Comparison of ENCODE assay signal across 22 mouse cellular contexts in genomic region chr16:18430641-18431212, GRCm38 (mm10). TPM values are rescaled to one million over a fixed set of nuclear protein-coding genes. Genes with fewer than 3 reads are reported as not detected.
DNase-seq lines count a peak whose midpoint lies in the region; ATAC-seq and TF ChIP-seq lines count a peak whose summit lies in the region.
"Had no signal": no experiment of that assay in that cellular context is flagged by ENCODE, and none has a peak within 500 bp of the region (broad histone marks: within the 10 kb centered on the region; RNA-seq: fewer than 3 reads in every experiment).

No protein-coding gene starts in this region.

- TF ChIP-seq EP300 in liver, embryonic 14.5 days (IDR thresholded peaks at IDR 0.05; ENCODE audit: low read depth), result peak; percentile 55

- no peak overlapping the region for H3K4me2 ChIP-seq in limb, embryonic 11.5 days (ENCODE audit: low read depth, severe bottlenecking)
- peak overlapping the region; percentile 96 for H3K4me2 ChIP-seq in liver, embryonic 14.5 days (ENCODE audit: low read depth)
- H3K4me2 ChIP-seq: kidney, embryonic 15.5 days; limb, embryonic 15.5 days had no signal

- 53% methylated on average over 8 of the region's 8 CpGs for WGBS in limb, embryonic 11.5 days
- WGBS in limb, embryonic 10.5 days, result 63% methylated on average over 8 of the region's 8 CpGs
- 25% methylated on average over 8 of the region's 8 CpGs for WGBS in liver, embryonic 14.5 days (ENCODE audit: insufficient replicate concordance)
- WGBS in forebrain, embryonic 10.5 days, result 81% methylated on average over 8 of the region's 8 CpGs

- peaks cover 8% of the 10 kb centered on the region for H3K4me1 ChIP-seq in limb, embryonic 11.5 days (ENCODE audit: control insufficient read depth, insufficient read depth, low read length)
- H3K4me1 ChIP-seq in limb, embryonic 10.5 days, result peaks cover 26% of the 10 kb centered on the region
- peaks cover 22 to 29% of the 10 kb centered on the region in 2 experiments for H3K4me1 ChIP-seq in liver, embryonic 14.5 days (replicated peaks; ENCODE audit: control insufficient read depth in 2 of 2, insufficient read depth in 2 of 2, low read length in 1 of 2)
- peaks cover 17% of the 10 kb centered on the region for H3K4me1 ChIP-seq in forebrain, embryonic 10.5 days

- H3K36me3 ChIP-seq in limb, embryonic 11.5 days (ENCODE audit: control insufficient read depth, insufficient read depth, low read length), result peaks cover 2% of the 10 kb centered on the region; the same call in 1 of the 2 replicates
- peaks cover 22% of the 10 kb centered on the region for H3K36me3 ChIP-seq in limb, embryonic 10.5 days
- peaks cover 37% of the 10 kb centered on the region for H3K36me3 ChIP-seq in liver, embryonic 14.5 days (replicated peaks; ENCODE audit: control insufficient read depth, insufficient read depth, low read depth)
- peaks cover 23% of the 10 kb centered on the region for H3K36me3 ChIP-seq in forebrain, embryonic 10.5 days (replicated peaks)
- H3K36me3 ChIP-seq: limb, embryonic 15.5 days had no signal

- TF ChIP-seq CTCF in liver, embryonic 14.5 days (IDR thresholded peaks at IDR 0.05; ENCODE audit: low read depth), result 0 out of 2 replicates have a peak, but pooled peaks have one; percentile 23

- H3K9me3 ChIP-seq in limb, embryonic 11.5 days (ENCODE audit: control insufficient read depth, low read length), result no peaks in the 10 kb centered on the region
- H3K9me3 ChIP-seq in limb, embryonic 10.5 days (replicated peaks), result no peaks in the 10 kb centered on the region
- no peaks in the 10 kb centered on the region for H3K9me3 ChIP-seq in liver, embryonic 14.5 days (ENCODE audit: control insufficient read depth, low read length)
- H3K9me3 ChIP-seq in forebrain, embryonic 10.5 days, result no peaks in the 10 kb centered on the region
- H3K9me3 ChIP-seq: kidney, embryonic 15.5 days; limb, embryonic 15.5 days had no signal

- H3K9ac ChIP-seq in limb, embryonic 11.5 days (ENCODE audit: low read length), result no peak overlapping the region
- peak overlapping the region; percentile 91 for H3K9ac ChIP-seq in liver, embryonic 14.5 days (replicated peaks)
- H3K9ac ChIP-seq: kidney, embryonic 15.5 days; limb, embryonic 15.5 days had no signal

- peak; percentile 25 for DNase-seq in embryo, embryonic 11 days
- no peak for DNase-seq in embryo, embryonic 9.5 days (ENCODE audit: extremely low spot score)
- DNase-seq in limb, embryonic 11.5 days (ENCODE audit: low spot score), result peak; percentile 38
- no peak for DNase-seq in limb, embryonic 10.5 days (ENCODE audit: low spot score)
- peak in 2 of 3 experiments; percentile 36 to 63 for DNase-seq in liver, embryonic 14.5 days (ENCODE audit: low read depth in 3 of 3, low spot score in 3 of 3)
- no peak for DNase-seq in left cerebral cortex, adult 8-10 months (ENCODE audit: low spot score in 2 of 2)
- DNase-seq in gastrocnemius, postnatal 25 days, result no peak
- no peak for DNase-seq in forebrain, embryonic 10.5 days (ENCODE audit: extremely low spot score, low spot score)
- DNase-seq: adrenal gland, postnatal 25 days; cerebellum, postnatal 10 days; gastrocnemius, postnatal 36 days; lung, postnatal 10 days; right cerebral cortex, postnatal 14 days; spleen, adult 18-20 months; thymus, adult 18-20 months had no signal

- no peak for ATAC-seq in limb, embryonic 11.5 days (ENCODE audit: insufficient number of reproducible peaks, low FRiP score, low TSS enrichment, low read depth)
- ATAC-seq in liver, embryonic 14.5 days (ENCODE audit: insufficient read depth), result no peak
- ATAC-seq: CD4-positive, CD25-positive, alpha-beta regulatory T cell, adult 4 months; forebrain, embryonic 16.5 days; hindbrain, embryonic 16.5 days; intestine, embryonic 16.5 days; midbrain, embryonic 16.5 days had no signal

- no peak overlapping the region for H3K27ac ChIP-seq in limb, embryonic 11.5 days (replicated peaks; ENCODE audit: low read depth, low read length)
- no peak overlapping the region for H3K27ac ChIP-seq in limb, embryonic 10.5 days
- peak overlapping the region; percentile 98 for H3K27ac ChIP-seq in liver, embryonic 14.5 days
- no peak overlapping the region for H3K27ac ChIP-seq in forebrain, embryonic 10.5 days
- H3K27ac ChIP-seq: kidney, embryonic 15.5 days; limb, embryonic 15.5 days had no signal

- no peaks in the 10 kb centered on the region for H3K27me3 ChIP-seq in limb, embryonic 11.5 days (ENCODE audit: control insufficient read depth, insufficient read depth, low read length)
- no peaks in the 10 kb centered on the region for H3K27me3 ChIP-seq in limb, embryonic 10.5 days (ENCODE audit: low read depth, poor library complexity, severe bottlenecking)
- H3K27me3 ChIP-seq in liver, embryonic 14.5 days (ENCODE audit: control insufficient read depth, insufficient read depth, low read length), result no peaks in the 10 kb centered on the region
- H3K27me3 ChIP-seq in forebrain, embryonic 10.5 days (ENCODE audit: poor library complexity, severe bottlenecking), result no peaks in the 10 kb centered on the region
- H3K27me3 ChIP-seq: kidney, embryonic 15.5 days; limb, embryonic 15.5 days had no signal

- no peak overlapping the region for H3K4me3 ChIP-seq in limb, embryonic 11.5 days (ENCODE audit: low read depth, low read length)
- H3K4me3 ChIP-seq in limb, embryonic 10.5 days, result no peak overlapping the region
- H3K4me3 ChIP-seq in liver, embryonic 14.5 days (ENCODE audit: insufficient read depth in 1 of 2, low read depth in 2 of 2, low read length in 2 of 2), result peak overlapping the region; percentile 82 to 100
- no peak overlapping the region for H3K4me3 ChIP-seq in forebrain, embryonic 10.5 days
- H3K4me3 ChIP-seq: kidney, embryonic 15.5 days; limb, embryonic 15.5 days had no signal

RNA-seq across cellular contexts. Expression of gene Comt, which starts 4.1 kb away (rescaled TPM):
- polyA plus RNA-seq in limb, embryonic 11.5 days (2014; fragmentation: Nextera tagmentation; extraction: Ambion mirVana), result 55.4 and 64.2 TPM in 2 replicates
- polyA plus RNA-seq in limb, embryonic 10.5 days (2016; fragmentation: Nextera tagmentation; extraction: Ambion mirVana), result 54.7 and 61.1 TPM in 2 replicates
- polyA plus RNA-seq in liver, embryonic 14.5 days (2012; rRNA removed), result 73.8 and 84.7 TPM in 2 replicates
- 69.8 and 80.4 TPM in 2 replicates for polyA plus RNA-seq in liver, embryonic 14.5 days (2014; fragmentation: Nextera tagmentation; extraction: Ambion mirVana)
- total RNA-seq in left cerebral cortex, adult 8-10 months (2022), result 10 to 100 TPM; 92.9 to 97.2 (median 94.3) TPM
- 10 to 100 TPM; 33.3 to 44.8 TPM for total RNA-seq in gastrocnemius, postnatal 25 days (2021)
- 58.1 and 60.1 TPM in 2 replicates for polyA plus RNA-seq in forebrain, embryonic 10.5 days (2016; fragmentation: Nextera tagmentation; extraction: Ambion mirVana)

RNA-seq across cellular contexts. Expression of gene Txnrd2, which starts 4.5 kb away (rescaled TPM):
- 21.0 and 21.9 TPM in 2 replicates for polyA plus RNA-seq in limb, embryonic 11.5 days (2014; fragmentation: Nextera tagmentation; extraction: Ambion mirVana)
- polyA plus RNA-seq in limb, embryonic 10.5 days (2016; fragmentation: Nextera tagmentation; extraction: Ambion mirVana), result 29.6 and 32.2 TPM in 2 replicates
- 79.9 and 113 TPM in 2 replicates for polyA plus RNA-seq in liver, embryonic 14.5 days (2012; rRNA removed)
- 110 and 112 TPM in 2 replicates for polyA plus RNA-seq in liver, embryonic 14.5 days (2014; fragmentation: Nextera tagmentation; extraction: Ambion mirVana)
- 10 to 100 TPM; 16.5 to 22.7 (median 19.1) TPM for total RNA-seq in left cerebral cortex, adult 8-10 months (2022)
- total RNA-seq in gastrocnemius, postnatal 25 days (2021), result 10 to 100 TPM; 16.0 to 16.9 TPM
- 31.6 and 35.1 TPM in 2 replicates for polyA plus RNA-seq in forebrain, embryonic 10.5 days (2016; fragmentation: Nextera tagmentation; extraction: Ambion mirVana)

Comparison
In these comparisons a context has a peak if more than half of its experiments do, and no peak if none do; other contexts are left out.
1. DNase-seq: peak in embryo, embryonic 11 days (single experiment), limb, embryonic 11.5 days (single experiment) and liver, embryonic 14.5 days (2 of 3); none in embryo, embryonic 9.5 days (single experiment), limb, embryonic 10.5 days (single experiment), left cerebral cortex, adult 8-10 months (0 of 2), gastrocnemius, postnatal 25 days (single experiment) and forebrain, embryonic 10.5 days (single experiment).
2. H3K4me3 ChIP-seq: peak in liver, embryonic 14.5 days (2 of 2); none in limb, embryonic 11.5 days (single experiment), limb, embryonic 10.5 days (single experiment) and forebrain, embryonic 10.5 days (single experiment).